Mouse (Mus musculus) hindbrain, embryonic 14.5 days (tissue): ENCODE measurements around the gene Pgbd5. TPM values are rescaled to one million over a fixed set of nuclear protein-coding genes. Genes with fewer than 3 reads are reported as not detected.

ENCODE experiments used
- ATAC-seq: fragments of 200-750 bp; cut with Nextera tagmentation; 2 replicates; pipeline ENCODE4 v1.8.0; 2017; ENCODE audit warnings: moderate number of reproducible peaks, mild to moderate bottlenecking, moderate TSS enrichment, moderate library complexity; ENCODE audit not compliant: low FRiP score
- DNase-seq: peaks from one replicate; pipeline ENCODE4 v3.0.0-alpha.2; 2015; ENCODE audit warnings: low spot score
- H3K27ac ChIP-seq: fragments of 300-500 bp; sonication (generic); 2 replicates; pipeline ENCODE4 v1.5.1; 2014; ENCODE audit warnings: mild to moderate bottlenecking, moderate library complexity
- H3K27me3 ChIP-seq: fragments of 300-500 bp; sonication (generic); 2 replicates; pipeline ENCODE4 v1.6.1; 2014; ENCODE audit warnings: mild to moderate bottlenecking, low read length, mixed read lengths; ENCODE audit not compliant: control insufficient read depth, insufficient read depth
- H3K36me3 ChIP-seq: fragments of 300-500 bp; sonication (generic); replicated peaks from 2 replicates; pipeline ENCODE4 v1.6.1; 2014; ENCODE audit not compliant: control insufficient read depth, insufficient read depth
- H3K4me1 ChIP-seq: fragments of 300-500 bp; sonication (generic); replicated peaks from 2 replicates; pipeline ENCODE4 v1.6.1; 2014; ENCODE audit warnings: antibody characterized with exemption, low read length, mixed read lengths; ENCODE audit not compliant: control insufficient read depth, insufficient read depth
- H3K4me2 ChIP-seq: fragments of 300-500 bp; sonication (generic); replicated peaks from 2 replicates; pipeline ENCODE4 v1.6.1; 2014; ENCODE audit warnings: mild to moderate bottlenecking, moderate library complexity
- H3K4me3 ChIP-seq: fragments of 300-500 bp; sonication (generic); replicated peaks from 2 replicates; pipeline ENCODE4 v1.5.1; 2014; ENCODE audit warnings: mild to moderate bottlenecking, low read length
- H3K9ac ChIP-seq: fragments of 300-500 bp; sonication (generic); 2 replicates; pipeline ENCODE4 v1.6.1; 2014
- H3K9me3 ChIP-seq: fragments of 300-500 bp; sonication (generic); 2 replicates; pipeline ENCODE4 v1.6.1; 2016; ENCODE audit warnings: low read length; ENCODE audit not compliant: control insufficient read depth
- WGBS: fragments of 180-500 bp; shearing (Covaris S2); extraction: QIAGEN DNeasy Blood & Tissue Kit; methylation state at CpG from one replicate; pipeline ENCODE4 v1.1.7; 2014; 5-methylcytosine and 5-hydroxymethylcytosine counted together
- polyA plus RNA-seq: library from polyadenylated mRNA; unstranded; fragments of >200 nt; fragmentation: Nextera tagmentation; extraction: Ambion mirVana; gene quantifications from 2 replicates; pipeline ENCODE4 v1.2.1, GENCODE M21; 2014

The Pgbd5 gene
- polyA plus RNA-seq, 1 experiment from 2014 or later: 16.9 TPM

DNA sequence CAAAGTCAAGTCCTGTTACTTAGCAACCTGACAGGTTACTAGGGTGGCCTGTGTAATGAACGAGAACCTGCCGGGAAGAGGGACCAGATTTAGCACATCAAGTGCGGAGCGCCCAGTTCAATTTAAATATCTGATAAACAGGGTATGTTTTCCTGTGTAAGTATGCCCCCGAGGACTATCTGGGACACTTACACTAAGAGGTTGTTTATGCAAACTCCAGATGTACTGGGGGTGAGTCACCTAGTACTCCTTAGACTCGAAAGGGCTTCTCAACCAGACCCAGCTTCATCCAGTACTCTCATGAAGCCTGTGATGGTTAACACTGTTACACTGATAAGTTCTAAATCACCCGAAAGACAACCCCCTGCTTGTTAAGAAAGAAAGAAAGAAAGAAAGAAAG lies 22.8 kb downstream of the Pgbd5 start:
- H3K9ac ChIP-seq: no peak overlapping the region
- no peak overlapping the region for H3K4me3 ChIP-seq
- H3K36me3 ChIP-seq: no peaks in the 10 kb centered on the region
- no peak overlapping the region for H3K27ac ChIP-seq
- no peak overlapping the region for H3K4me2 ChIP-seq
- WGBS: 66% methylated on average over 7 of the region's 7 CpGs
- DNase-seq (no peak), ATAC-seq (no peak)
- no peaks in the 10 kb centered on the region for H3K4me1 ChIP-seq
- H3K9me3 ChIP-seq: no peaks in the 10 kb centered on the region
- no peaks in the 10 kb centered on the region for H3K27me3 ChIP-seq

DNA sequence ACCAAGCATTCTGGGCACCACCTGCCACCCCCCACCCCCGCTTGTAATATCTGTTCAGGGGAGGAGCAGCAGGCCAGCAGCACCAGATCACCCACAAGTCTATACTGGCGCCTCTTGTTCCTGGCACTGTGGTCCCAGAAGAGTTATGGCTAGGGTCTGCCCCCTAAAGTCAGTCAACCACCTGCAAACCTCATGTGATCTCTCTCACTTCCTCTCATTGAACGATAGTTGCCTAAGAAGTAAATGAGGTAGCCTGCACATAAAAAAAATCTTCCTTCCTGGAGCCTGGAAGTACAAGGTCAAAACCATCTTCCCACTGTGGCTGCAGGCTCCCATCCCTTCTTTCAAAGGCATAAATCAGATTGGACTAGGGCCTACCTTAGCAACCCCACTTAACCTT lies 23.7 kb downstream of the Pgbd5 start:
- no peaks in the 10 kb centered on the region for H3K36me3 ChIP-seq
- no peak overlapping the region for H3K4me3 ChIP-seq
- DNase-seq: no peak
- H3K9ac ChIP-seq: no peak overlapping the region
- no peak overlapping the region for H3K27ac ChIP-seq
- no peak for ATAC-seq
- no peaks in the 10 kb centered on the region for H3K9me3 ChIP-seq
- H3K4me1 ChIP-seq: no peaks in the 10 kb centered on the region
- no peak overlapping the region for H3K4me2 ChIP-seq
- no peaks in the 10 kb centered on the region for H3K27me3 ChIP-seq
- 91% methylated on average over 3 of the region's 3 CpGs for WGBS

- DNase-seq (no peak), ATAC-seq (no peak)
- WGBS: 93% methylated on average over 8 of the region's 8 CpGs
- Histone ChIP-seq H3K27ac (no peak overlapping the region), H3K4me1 (no peaks in the 10 kb centered on the region), H3K4me3 (no peak overlapping the region), H3K36me3 (no peaks in the 10 kb centered on the region), H3K4me2 (no peak overlapping the region), H3K27me3 (no peaks in the 10 kb centered on the region), H3K9ac (no peak overlapping the region), H3K9me3 (no peaks in the 10 kb centered on the region)
Observed at GRCm38 (mm10) chr8:124415002-124415401, 24.5 kb downstream of the Pgbd5 start.

GRCm38 (mm10) chr8:124413244-124413965 lies 26.1 kb downstream of the Pgbd5 start:
- Histone ChIP-seq H3K9ac (no peak overlapping the region), H3K36me3 (no peaks in the 10 kb centered on the region), H3K27ac (no peak overlapping the region), H3K4me2 (no peak overlapping the region), H3K27me3 (no peaks in the 10 kb centered on the region), H3K4me3 (no peak overlapping the region), H3K4me1 (no peaks in the 10 kb centered on the region), H3K9me3 (no peaks in the 10 kb centered on the region)
- no peak for ATAC-seq
- 79% methylated on average over 11 of the region's 11 CpGs for WGBS
- DNase-seq: no peak

GRCm38 (mm10) chr8:124412496-124413243 lies 26.8 kb downstream of the Pgbd5 start:
- ATAC-seq: no peak
- 79% methylated on average over 19 of the region's 19 CpGs for WGBS
- Histone ChIP-seq H3K9me3 (no peaks in the 10 kb centered on the region), H3K4me2 (no peak overlapping the region), H3K9ac (no peak overlapping the region), H3K36me3 (no peaks in the 10 kb centered on the region), H3K27me3 (no peaks in the 10 kb centered on the region), H3K27ac (no peak overlapping the region), H3K4me3 (no peak overlapping the region), H3K4me1 (no peaks in the 10 kb centered on the region)
- no peak for DNase-seq

DNA sequence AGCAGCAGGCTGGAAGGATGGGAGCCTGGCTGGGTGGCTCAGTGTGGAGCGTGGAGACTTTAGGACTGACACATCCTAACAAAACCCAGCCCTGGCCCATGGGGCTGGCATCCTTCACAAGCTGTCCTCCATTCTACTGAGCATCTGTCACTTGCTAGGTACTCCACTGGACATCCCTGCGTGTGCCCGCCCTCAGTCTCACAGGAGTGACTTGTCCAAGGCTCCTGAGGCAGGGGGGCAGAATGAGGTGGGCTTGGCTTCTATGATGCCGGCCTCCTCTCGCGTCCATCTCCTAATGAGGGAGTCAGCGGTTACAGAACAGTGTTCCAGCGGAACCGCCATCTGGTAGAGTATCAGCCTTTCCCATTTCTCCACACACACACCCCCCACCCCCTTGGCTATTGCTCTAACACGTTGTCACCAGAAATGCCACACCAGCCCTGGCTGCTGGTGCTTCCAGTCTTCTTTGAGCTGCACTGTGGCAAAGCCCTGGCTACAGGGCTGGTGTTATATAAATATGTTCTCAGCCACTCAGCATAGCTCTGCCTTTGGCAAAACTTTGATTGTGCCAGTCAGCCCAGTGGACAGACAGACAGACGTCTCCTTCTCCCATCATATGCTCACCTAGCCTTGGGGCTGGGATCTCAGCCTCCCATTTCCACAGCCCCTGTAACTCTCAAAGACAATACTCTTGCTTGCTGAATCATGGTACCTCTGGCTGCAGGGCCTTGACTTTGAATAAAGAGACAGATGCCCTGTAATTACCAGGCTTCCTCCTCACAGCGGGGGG lies 34.8 kb downstream of the Pgbd5 start:
- ATAC-seq (no peak), DNase-seq (no peak)
- peaks cover 2% of the 10 kb centered on the region; the same call in 1 of the 2 replicates for H3K4me1 ChIP-seq
- H3K9me3 ChIP-seq: no peaks in the 10 kb centered on the region
- no peak overlapping the region for H3K4me3 ChIP-seq
- WGBS: 60% methylated on average over 11 of the region's 12 CpGs
- 0 out of 2 replicates have a peak overlapping the region, but pooled peaks have one; percentile 16 for H3K27ac ChIP-seq
- no peaks in the 10 kb centered on the region for H3K36me3 ChIP-seq
- H3K9ac ChIP-seq: no peak overlapping the region
- H3K27me3 ChIP-seq: no peaks in the 10 kb centered on the region
- no peak overlapping the region for H3K4me2 ChIP-seq

- no peak for ATAC-seq
- 55% methylated on average over 3 of the region's 3 CpGs for WGBS
Observed at GRCm38 (mm10) chr8:124403876-124404275, 35.6 kb downstream of the Pgbd5 start.

GRCm38 (mm10) chr8:124399403-124399861 lies 40.0 kb downstream of the Pgbd5 start:
- Histone ChIP-seq H3K36me3 (no peaks in the 10 kb centered on the region), H3K4me2 (no peak overlapping the region), H3K9ac (no peak overlapping the region), H3K9me3 (no peaks in the 10 kb centered on the region), H3K4me1 (0 out of 2 replicates have a peak, but pooled peaks cover 2% of the 10 kb centered on the region), H3K27ac (no peak overlapping the region), H3K4me3 (no peak overlapping the region), H3K27me3 (no peaks in the 10 kb centered on the region)
- WGBS: 78% methylated on average over 11 of the region's 11 CpGs
- ATAC-seq (no peak), DNase-seq (no peak)

More at GRCm38 (mm10) chr8:124403876-124404275, 35.6 kb downstream of the Pgbd5 start:
- Histone ChIP-seq H3K27ac (no peak overlapping the region), H3K9me3 (no peaks in the 10 kb centered on the region), H3K9ac (no peak overlapping the region), H3K4me2 (no peak overlapping the region), H3K4me1 (peaks cover 2% of the 10 kb centered on the region; the same call in 1 of the 2 replicates), H3K36me3 (no peaks in the 10 kb centered on the region), H3K4me3 (no peak overlapping the region), H3K27me3 (no peaks in the 10 kb centered on the region)
- peak; percentile 41 for DNase-seq
